Mouse (Mus musculus): ENCODE results near the gene Slc37a3. TPM values are rescaled to one million over a fixed set of nuclear protein-coding genes. Genes with fewer than 3 reads are reported as not detected.
"Not testable (repeated sequence)": the region's sequence is repeated elsewhere in the genome, so short reads cannot be mapped to it uniquely, and the experiment has no call there.

Gene Slc37a3
- polyA plus RNA-seq (2012; rRNA removed), result 32.7 and 36.3 TPM in 2 replicates

GRCm38 (mm10) chr6:39377311-39377827, at the start of gene Slc37a3:
Slc37a3 (minus strand) TSS chr6:39377675.
- Histone ChIP-seq H3K4me1 (ENCODE audit: control insufficient read depth, insufficient read depth, low read length) (peaks cover 5% of the 10 kb centered on the region), H3K27ac (ENCODE audit: insufficient read depth, low read length) (peak within 1 kb of the TSS; percentile 58; the same call in 1 of the 2 replicates), H3K4me3 (ENCODE audit: insufficient read depth, low read length) (peak within 1 kb of the TSS; percentile 79)
- 0 out of 2 replicates have a peak, but pooled peaks have one; percentile 40 for TF ChIP-seq POLR2A (IDR thresholded peaks at IDR 0.05; ENCODE audit: extremely low read depth, insufficient read depth, low read length)
- TF ChIP-seq CTCF (IDR thresholded peaks at IDR 0.05; ENCODE audit: extremely low read depth, insufficient read depth, low read length), result no peak

- no peak overlapping the region for H3K27ac ChIP-seq (ENCODE audit: insufficient read depth, low read length)
- no peak overlapping the region for H3K4me3 ChIP-seq (ENCODE audit: insufficient read depth, low read length)
- TF ChIP-seq CTCF (IDR thresholded peaks at IDR 0.05; ENCODE audit: extremely low read depth, insufficient read depth, low read length), result no peak
- no peak for TF ChIP-seq POLR2A (IDR thresholded peaks at IDR 0.05; ENCODE audit: extremely low read depth, insufficient read depth, low read length)
- H3K4me1 ChIP-seq (ENCODE audit: control insufficient read depth, insufficient read depth, low read length), result peaks cover 2% of the 10 kb centered on the region; the same call in 1 of the 2 replicates
These were observed 49.2 kb upstream of the Slc37a3 start for GRCm38 (mm10) chr6:39426725-39427124.

- H3K4me1 ChIP-seq (ENCODE audit: control insufficient read depth, insufficient read depth, low read length), result peaks cover 2% of the 10 kb centered on the region; the same call in 1 of the 2 replicates
- TF ChIP-seq CTCF (IDR thresholded peaks at IDR 0.05; ENCODE audit: extremely low read depth, insufficient read depth, low read length), result no peak
- TF ChIP-seq POLR2A (IDR thresholded peaks at IDR 0.05; ENCODE audit: extremely low read depth, insufficient read depth, low read length), result no peak
- no peak overlapping the region for H3K4me3 ChIP-seq (ENCODE audit: insufficient read depth, low read length)
- H3K27ac ChIP-seq (ENCODE audit: insufficient read depth, low read length), result no peak overlapping the region
These were observed 47.7 kb upstream of the Slc37a3 start for GRCm38 (mm10) chr6:39425181-39425580.

- Histone ChIP-seq H3K4me3 (ENCODE audit: insufficient read depth, low read length) (no peak overlapping the region), H3K4me1 (ENCODE audit: control insufficient read depth, insufficient read depth, low read length) (peaks cover 2% of the 10 kb centered on the region; the same call in 1 of the 2 replicates), H3K27ac (ENCODE audit: insufficient read depth, low read length) (no peak overlapping the region)
- TF ChIP-seq CTCF (IDR thresholded peaks at IDR 0.05; ENCODE audit: extremely low read depth, insufficient read depth, low read length), result no peak
These were observed 46.2 kb upstream of the Slc37a3 start for GRCm38 (mm10) chr6:39423686-39424085.

GRCm38 (mm10) chr6:39423130-39423551, 45.7 kb upstream of the Slc37a3 start:
- peaks cover 2% of the 10 kb centered on the region; the same call in 1 of the 2 replicates for H3K4me1 ChIP-seq (ENCODE audit: control insufficient read depth, insufficient read depth, low read length)
- H3K4me3 ChIP-seq (ENCODE audit: insufficient read depth, low read length), result no peak overlapping the region
- no peak overlapping the region for H3K27ac ChIP-seq (ENCODE audit: insufficient read depth, low read length)
- TF ChIP-seq POLR2A (IDR thresholded peaks at IDR 0.05; ENCODE audit: extremely low read depth, insufficient read depth, low read length), result no peak
- TF ChIP-seq CTCF (IDR thresholded peaks at IDR 0.05; ENCODE audit: extremely low read depth, insufficient read depth, low read length), result no peak

GRCm38 (mm10) chr6:39420867-39421266, 43.4 kb upstream of the Slc37a3 start:
- no peak overlapping the region for H3K27ac ChIP-seq (ENCODE audit: insufficient read depth, low read length)

GRCm38 (mm10) chr6:39419851-39420721, 42.6 kb upstream of the Slc37a3 start, which contains the start of gene Mkrn1:
Mkrn1 (minus strand) TSS chr6:39420462.
- H3K27ac ChIP-seq (ENCODE audit: insufficient read depth, low read length), result peak within 1 kb of the TSS; percentile 86
- TF ChIP-seq POLR2A (IDR thresholded peaks at IDR 0.05; ENCODE audit: extremely low read depth, insufficient read depth, low read length), result peak; percentile 82
- no peak for TF ChIP-seq CTCF (IDR thresholded peaks at IDR 0.05; ENCODE audit: extremely low read depth, insufficient read depth, low read length)
- H3K4me1 ChIP-seq (ENCODE audit: control insufficient read depth, insufficient read depth, low read length), result peaks cover 2% of the 10 kb centered on the region
- peak within 1 kb of the TSS; percentile 86 for H3K4me3 ChIP-seq (ENCODE audit: insufficient read depth, low read length)

More at GRCm38 (mm10) chr6:39420867-39421266, 43.4 kb upstream of the Slc37a3 start:
- Histone ChIP-seq H3K4me1 (ENCODE audit: control insufficient read depth, insufficient read depth, low read length) (peaks cover 2% of the 10 kb centered on the region), H3K4me3 (ENCODE audit: insufficient read depth, low read length) (no peak overlapping the region; the same call in 1 of the 2 replicates)
- TF ChIP-seq POLR2A (IDR thresholded peaks at IDR 0.05; ENCODE audit: extremely low read depth, insufficient read depth, low read length), result no peak
- TF ChIP-seq CTCF (IDR thresholded peaks at IDR 0.05; ENCODE audit: extremely low read depth, insufficient read depth, low read length), result no peak

- Histone ChIP-seq H3K27ac (ENCODE audit: insufficient read depth, low read length) (peak overlapping the region; percentile 86), H3K4me1 (ENCODE audit: control insufficient read depth, insufficient read depth, low read length) (peaks cover 2% of the 10 kb centered on the region), H3K4me3 (ENCODE audit: insufficient read depth, low read length) (peak overlapping the region; percentile 86)
- TF ChIP-seq POLR2A (IDR thresholded peaks at IDR 0.05; ENCODE audit: extremely low read depth, insufficient read depth, low read length) (no peak), CTCF (IDR thresholded peaks at IDR 0.05; ENCODE audit: extremely low read depth, insufficient read depth, low read length) (no peak)
These were observed 41.9 kb upstream of the Slc37a3 start for GRCm38 (mm10) chr6:39419386-39419850.

GRCm38 (mm10) chr6:39416654-39417053, 39.2 kb upstream of the Slc37a3 start:
- H3K27ac ChIP-seq (ENCODE audit: insufficient read depth, low read length); H3K4me1 ChIP-seq (ENCODE audit: control insufficient read depth, insufficient read depth, low read length); H3K4me3 ChIP-seq (ENCODE audit: insufficient read depth, low read length): not testable (repeated sequence)
